Mouse (Mus musculus): Measurements from ENCODE around the gene Ptpn6. TPM values are rescaled to one million over a fixed set of nuclear protein-coding genes. Genes with fewer than 3 reads are reported as not detected.

The Ptpn6 gene
- total RNA-seq (2017): 235 and 315 TPM in 2 replicates

GRCm38 (mm10) chr6:124738511-124739023 is at the start of gene Ptpn6:
Ptpn6 (minus strand) TSS chr6:124738714.
- ATAC-seq (replicated peaks; ENCODE audit: low read depth, poor library complexity, severe bottlenecking): peak; percentile 28

GRCm38 (mm10) chr6:124787722-124788121 is 49.2 kb upstream of the Ptpn6 start:
- no peak for ATAC-seq (replicated peaks; ENCODE audit: low read depth, poor library complexity, severe bottlenecking)

GRCm38 (mm10) chr6:124786756-124787420 is 48.4 kb upstream of the Ptpn6 start:
- ATAC-seq (replicated peaks; ENCODE audit: low read depth, poor library complexity, severe bottlenecking): peak; percentile 91

DNA sequence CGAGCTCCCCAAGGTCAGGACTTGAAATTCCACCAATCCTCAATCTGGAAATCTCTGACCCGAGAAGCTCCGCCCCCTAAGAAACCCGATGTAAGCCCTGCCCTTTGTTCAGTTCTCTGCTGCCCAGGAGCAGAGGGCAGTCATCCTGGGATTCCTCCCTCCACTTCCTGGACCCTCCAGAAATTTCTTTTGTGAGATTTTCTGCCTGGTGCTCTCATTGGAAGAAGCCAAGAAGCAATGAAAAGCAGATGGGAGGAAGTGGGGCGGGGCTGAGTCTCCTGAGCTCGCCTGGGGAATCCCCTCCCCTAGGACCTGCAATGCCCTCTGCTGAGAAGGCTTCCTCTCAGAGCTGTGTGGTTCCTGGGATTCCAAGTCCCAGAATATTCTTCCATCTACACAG is 43.9 kb upstream of the Ptpn6 start:
- peak; percentile 47 for ATAC-seq (replicated peaks; ENCODE audit: low read depth, poor library complexity, severe bottlenecking)

- ATAC-seq (replicated peaks; ENCODE audit: low read depth, poor library complexity, severe bottlenecking): no peak
Measured at GRCm38 (mm10) chr6:124780917-124781316, 42.4 kb upstream of the Ptpn6 start.

DNA sequence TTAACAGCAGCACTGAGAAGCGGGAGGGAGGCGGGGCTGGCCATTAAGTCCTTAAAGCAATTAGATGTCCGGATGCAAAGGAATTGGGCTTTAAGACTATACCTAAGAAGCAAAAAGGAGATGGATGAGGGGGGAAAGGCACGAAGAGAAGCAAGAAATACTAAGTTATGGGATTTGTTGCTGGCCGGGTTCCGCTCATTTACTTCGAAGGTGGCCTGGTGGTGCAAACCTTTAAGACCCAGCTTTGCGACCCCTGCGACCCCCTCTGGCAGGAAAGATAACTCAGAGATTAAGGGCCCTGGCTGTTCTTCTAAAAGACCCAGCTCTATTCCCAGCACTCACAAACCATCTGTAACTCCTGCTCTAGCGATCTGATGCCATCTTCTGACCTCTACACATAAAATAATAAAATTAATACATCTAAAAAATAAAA is 41.5 kb upstream of the Ptpn6 start:
- no peak for ATAC-seq (replicated peaks; ENCODE audit: low read depth, poor library complexity, severe bottlenecking)

DNA sequence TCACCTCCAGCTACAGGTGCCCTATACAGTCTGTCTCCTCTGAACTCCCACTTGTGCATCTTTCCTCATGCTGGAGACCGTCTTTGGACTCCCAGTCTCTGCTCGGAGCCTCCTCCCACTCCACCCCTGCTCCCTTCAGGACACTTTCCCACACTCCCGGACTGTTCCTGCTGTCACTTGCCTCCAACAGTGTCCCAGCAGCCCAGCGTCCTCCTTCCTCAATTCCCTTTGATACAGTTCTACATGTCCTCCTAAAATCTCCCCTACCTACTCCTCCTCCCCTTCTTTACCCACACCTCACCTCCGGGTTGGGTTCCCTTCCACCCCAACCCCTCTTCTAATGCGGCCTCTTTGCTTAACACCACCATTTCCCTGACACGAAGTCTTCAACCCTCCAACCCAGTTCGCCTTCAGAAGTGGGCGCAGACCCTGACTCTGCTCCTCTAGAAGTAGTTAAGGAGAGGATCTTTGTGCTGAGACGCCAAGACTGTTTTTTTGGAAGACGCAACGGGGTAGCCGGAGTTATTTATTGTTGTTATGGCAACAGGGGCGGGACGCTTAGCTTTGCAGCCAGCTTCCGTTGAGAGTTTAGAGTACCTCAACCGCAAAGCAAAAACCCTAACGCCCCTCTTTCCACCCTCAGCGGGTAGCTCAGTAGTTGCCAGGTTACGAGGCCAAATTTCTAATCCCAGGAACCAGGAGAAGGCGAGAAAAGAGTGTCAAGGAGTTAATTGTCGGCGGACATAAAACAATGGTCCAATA is 40.9 kb upstream of the Ptpn6 start, which contains the start of gene Lrrc23:
Gene Lrrc23 (minus strand): TSS at position 506 of the 762 bp plus-strand sequence.
- ATAC-seq (replicated peaks; ENCODE audit: low read depth, poor library complexity, severe bottlenecking): peak; percentile 92

GRCm38 (mm10) chr6:124770511-124770910 is 32.0 kb upstream of the Ptpn6 start:
- ATAC-seq (replicated peaks; ENCODE audit: low read depth, poor library complexity, severe bottlenecking): no peak

DNA sequence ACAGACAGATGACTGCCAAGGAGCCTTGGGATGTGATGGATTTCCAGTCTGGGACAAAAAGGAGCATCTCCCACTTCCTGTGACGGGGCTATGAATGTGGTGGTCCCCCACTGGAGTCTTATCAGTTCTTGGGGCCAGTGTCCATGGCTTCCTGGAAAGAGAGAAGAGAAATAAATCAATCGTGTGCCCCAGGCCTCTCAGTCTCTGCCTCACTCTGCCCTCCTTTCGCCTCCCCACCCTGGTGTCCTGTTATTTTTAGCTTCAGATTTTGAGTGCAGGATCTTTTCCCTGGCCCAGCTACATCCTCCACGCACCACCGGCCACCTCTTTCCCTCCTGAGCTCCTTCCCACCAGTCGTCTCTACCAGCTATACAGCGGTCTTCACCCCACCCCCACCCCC is 31.5 kb upstream of the Ptpn6 start:
- no peak for ATAC-seq (replicated peaks; ENCODE audit: low read depth, poor library complexity, severe bottlenecking)

DNA sequence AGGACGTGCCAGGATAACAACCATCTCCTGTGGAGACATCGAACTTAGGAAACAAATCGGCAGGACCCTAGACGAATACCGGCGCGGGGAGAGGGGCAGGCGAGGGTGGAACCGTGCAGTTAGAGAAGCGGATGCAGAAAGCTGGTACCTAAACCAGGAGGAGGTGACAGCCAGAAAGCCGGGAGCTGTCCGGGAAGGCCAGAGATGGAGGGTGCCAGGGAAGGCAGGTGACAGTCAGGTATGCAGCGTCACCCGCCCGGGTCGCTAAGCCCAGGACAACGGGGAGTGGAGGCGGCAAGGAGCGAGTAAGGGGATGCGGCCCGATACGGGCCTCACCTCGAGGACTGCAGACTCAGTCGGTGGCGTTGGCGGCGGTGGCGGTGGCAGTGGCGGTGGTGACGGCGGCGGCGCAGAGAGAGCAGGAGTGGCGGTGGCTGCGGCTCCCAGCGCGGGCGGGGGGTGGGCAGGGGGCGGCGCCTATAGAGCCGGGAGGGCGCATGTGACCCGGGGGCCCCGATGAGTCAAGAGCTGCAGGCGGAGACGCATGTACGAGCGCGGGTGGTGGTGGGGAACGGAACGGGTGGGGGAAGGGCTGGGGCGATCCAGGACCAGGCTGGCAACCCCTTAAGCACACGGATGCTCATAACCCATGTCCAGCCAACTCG is 30.7 kb upstream of the Ptpn6 start, which contains the start of gene Eno2:
Gene Eno2 (minus strand): TSS at position 573 of the 665 bp plus-strand sequence.
- peak; percentile 52 for ATAC-seq (replicated peaks; ENCODE audit: low read depth, poor library complexity, severe bottlenecking)

DNA sequence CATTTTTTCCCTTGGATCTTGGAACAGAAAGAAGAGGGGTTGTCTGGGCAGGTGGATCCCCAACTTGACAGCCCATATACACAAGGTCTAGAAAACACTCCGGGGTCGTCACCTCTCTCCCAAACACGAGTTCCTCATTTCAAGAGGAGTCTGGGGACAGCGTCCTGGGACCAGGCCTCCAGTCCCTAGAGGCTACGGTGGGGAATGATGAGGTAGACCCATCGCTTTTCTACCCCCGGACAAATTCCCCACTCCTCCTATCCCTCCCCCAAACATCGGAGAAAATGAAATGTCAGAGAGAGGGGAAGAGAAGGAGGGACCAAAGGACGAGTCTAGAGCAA is 30.2 kb upstream of the Ptpn6 start:
- peak; percentile 46 for ATAC-seq (replicated peaks; ENCODE audit: low read depth, poor library complexity, severe bottlenecking)

DNA sequence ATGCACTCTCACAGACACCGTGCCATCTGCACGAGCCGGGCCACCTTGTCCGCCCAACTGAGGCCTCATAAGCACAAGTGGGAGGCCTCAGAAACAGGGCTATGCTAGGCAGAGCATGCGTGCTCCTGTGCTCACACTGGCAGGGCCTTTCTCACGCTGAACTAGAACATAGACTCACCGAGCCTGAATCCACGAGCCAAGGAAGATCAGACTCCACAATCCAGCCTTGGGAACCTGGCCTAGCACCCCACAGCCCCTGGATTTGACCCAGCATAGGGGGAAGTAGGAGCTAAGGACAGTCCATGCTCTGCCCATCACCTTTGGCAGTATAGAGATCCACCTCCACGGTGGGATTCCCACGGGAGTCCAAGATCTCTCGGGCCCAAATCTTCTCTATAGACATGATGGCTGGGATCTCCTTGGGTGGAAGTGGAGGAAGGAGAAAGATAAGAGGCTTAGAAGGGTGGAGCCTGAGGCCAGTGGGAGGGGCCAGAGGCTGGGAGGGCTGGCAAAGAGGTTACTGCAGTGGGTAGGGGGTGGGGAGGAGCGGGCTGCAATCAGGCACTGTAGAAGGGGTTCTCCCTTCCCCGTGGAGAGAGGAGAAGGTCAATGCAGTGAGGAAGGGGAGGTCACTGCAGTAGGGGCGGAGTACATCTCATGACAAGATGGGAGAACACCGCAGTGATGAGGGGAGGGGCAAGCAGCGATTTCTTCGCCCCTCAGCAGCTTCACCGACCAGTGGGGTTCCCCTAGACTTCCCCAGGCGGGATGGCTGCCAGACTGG is 29.6 kb upstream of the Ptpn6 start:
- ATAC-seq (replicated peaks; ENCODE audit: low read depth, poor library complexity, severe bottlenecking): peak; percentile 36; the same call in 1 of the 2 replicates

- no peak for ATAC-seq (replicated peaks; ENCODE audit: low read depth, poor library complexity, severe bottlenecking)
Measured at GRCm38 (mm10) chr6:124767536-124767919, 29.0 kb upstream of the Ptpn6 start.

DNA sequence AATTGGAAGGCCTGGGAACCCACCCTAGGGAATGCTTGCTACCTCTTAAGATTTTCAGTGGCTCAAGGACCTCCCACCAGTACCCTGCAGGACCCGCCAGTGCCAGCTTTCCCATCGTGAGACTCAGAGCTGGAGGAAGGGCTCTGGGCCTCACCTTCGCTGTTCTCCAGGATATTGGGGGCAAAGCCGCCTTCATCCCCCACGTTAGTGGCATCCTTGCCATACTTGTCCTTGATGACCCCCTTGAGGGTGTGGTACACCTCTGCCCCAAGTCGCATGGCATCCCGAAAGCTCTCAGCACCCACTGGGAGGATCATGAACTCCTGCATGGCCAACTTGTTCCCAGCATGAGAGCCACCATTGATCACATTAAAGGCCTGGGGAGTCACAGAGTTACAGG is 27.4 kb upstream of the Ptpn6 start:
- ATAC-seq (replicated peaks; ENCODE audit: low read depth, poor library complexity, severe bottlenecking): no peak

GRCm38 (mm10) chr6:124759259-124759658 is 20.7 kb upstream of the Ptpn6 start:
- peak; percentile 92 for ATAC-seq (replicated peaks; ENCODE audit: low read depth, poor library complexity, severe bottlenecking)

DNA sequence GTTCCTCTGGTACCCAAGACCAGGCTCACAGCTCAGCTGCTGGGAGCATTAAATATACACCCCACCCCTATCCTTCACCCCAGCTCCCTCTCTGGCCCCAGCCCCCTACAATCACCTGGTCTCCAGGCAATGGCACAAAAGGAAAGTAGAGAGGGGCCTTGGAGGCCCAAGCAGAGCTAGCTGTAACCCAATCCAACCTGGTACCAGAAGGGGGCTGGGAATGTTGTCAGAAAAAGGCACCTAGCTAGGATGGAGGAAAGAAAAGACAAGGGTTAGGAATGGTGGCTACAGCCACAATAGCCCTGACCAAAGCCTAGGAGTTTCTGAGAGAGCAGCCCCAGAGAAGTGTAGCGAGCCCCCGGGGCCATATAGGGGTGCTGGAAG is 20.3 kb upstream of the Ptpn6 start:
- ATAC-seq (replicated peaks; ENCODE audit: low read depth, poor library complexity, severe bottlenecking): no peak

DNA sequence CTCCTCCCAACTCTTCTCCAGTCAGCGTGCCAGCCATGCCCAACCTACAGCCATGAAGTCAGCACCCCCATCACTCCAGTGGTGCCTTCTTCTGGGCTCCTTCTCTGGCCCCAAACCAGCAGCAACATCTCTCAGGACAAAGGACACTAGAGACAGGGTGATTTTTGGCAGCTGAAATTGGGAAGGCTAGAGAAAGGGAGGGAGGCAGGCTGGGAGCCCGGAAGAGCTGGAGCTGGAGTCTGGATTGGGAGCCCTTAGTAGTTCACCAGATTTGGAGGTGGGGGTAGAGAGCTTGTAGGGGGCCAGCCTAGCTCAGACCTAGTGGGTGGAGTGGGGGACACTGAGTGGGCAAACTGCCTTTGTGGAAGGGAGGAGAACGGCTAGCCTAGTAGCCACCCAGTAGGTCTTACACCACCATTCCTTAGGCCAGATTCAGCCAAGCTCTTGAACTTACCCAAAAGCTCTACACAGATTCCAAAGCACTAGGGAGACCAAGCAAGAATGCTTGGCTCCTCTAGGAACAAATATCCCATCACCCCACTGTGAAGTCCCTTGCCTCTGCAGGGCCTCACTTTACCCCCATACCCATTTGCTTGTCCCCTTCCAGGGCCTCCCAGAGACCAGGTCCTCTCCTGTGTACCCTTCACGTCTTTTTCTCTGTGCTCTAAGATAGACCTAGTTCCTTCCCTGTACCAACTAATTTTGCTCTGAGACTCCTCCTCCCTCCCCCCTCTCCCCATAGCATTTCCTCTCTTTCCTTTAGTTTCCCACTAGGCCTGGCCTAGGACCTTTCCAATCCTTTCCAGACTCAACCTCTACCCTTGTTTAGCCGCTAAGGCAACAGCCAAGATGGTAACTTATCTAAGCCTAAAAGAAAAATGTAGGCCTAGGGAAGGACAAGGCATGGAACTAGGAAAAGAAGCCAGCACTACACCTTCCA is 19.7 kb upstream of the Ptpn6 start:
- ATAC-seq (replicated peaks; ENCODE audit: low read depth, poor library complexity, severe bottlenecking): no peak

- ATAC-seq (replicated peaks; ENCODE audit: low read depth, poor library complexity, severe bottlenecking): no peak
Measured at GRCm38 (mm10) chr6:124757351-124757880, 18.9 kb upstream of the Ptpn6 start.
